Mouse (Mus musculus) CH12.LX (cell line): Measurements from ENCODE around the gene Nsun2.

Experiments used
- CTCF ChIP-seq, 2 experiments: IDR thresholded peaks in 1 of 2; conservative IDR thresholded peaks in 1 of 2; 2 replicates each; pipeline ENCODE4 v1.5.1; 2011 to 2012; ENCODE audit warnings: low read depth in 2 of 2, low read length in 2 of 2, improper control_type of control experiment in 1 of 2, inconsistent platforms in 1 of 2, mild to moderate bottlenecking in 1 of 2, moderate library complexity in 1 of 2
- GABPA ChIP-seq: IDR thresholded peaks from 2 replicates; pipeline ENCODE4 v1.6.1; 2012; ENCODE audit warnings: low read depth, low read length, improper control_type of control experiment, inconsistent platforms; ENCODE audit not compliant: insufficient replicate concordance
- MEF2A ChIP-seq: IDR thresholded peaks from 2 replicates; pipeline ENCODE4 v1.6.1; 2014; ENCODE audit warnings: low read depth, mild to moderate bottlenecking, inconsistent platforms, low read length, improper control_type of control experiment, borderline replicate concordance
- POLR2A ChIP-seq: IDR thresholded peaks from 2 replicates; pipeline ENCODE4 v1.6.1; 2011; ENCODE audit warnings: low read depth, mild to moderate bottlenecking, improper control_type of control experiment, low read length
- RCOR1 ChIP-seq: conservative IDR thresholded peaks from 2 replicates; pipeline ENCODE4 v1.6.1; 2012; ENCODE audit warnings: low read depth, mild to moderate bottlenecking, inconsistent platforms, low read length, improper control_type of control experiment
- SIN3A ChIP-seq: IDR thresholded peaks from 2 replicates; pipeline ENCODE4 v1.6.1; 2012; ENCODE audit warnings: low read length, improper control_type of control experiment, inconsistent platforms
- SMC3 ChIP-seq: IDR thresholded peaks from 2 replicates; pipeline ENCODE4 v1.6.1; 2011; ENCODE audit warnings: low read depth, low read length, improper control_type of control experiment
- USF1 ChIP-seq: IDR thresholded peaks from 2 replicates; pipeline ENCODE4 v1.6.1; 2014; ENCODE audit warnings: low read depth, mild to moderate bottlenecking, inconsistent platforms, low read length, improper control_type of control experiment
- ZC3H11A ChIP-seq: IDR thresholded peaks from 2 replicates; pipeline ENCODE4 v1.6.1; 2012; ENCODE audit warnings: low read depth, mild to moderate bottlenecking, inconsistent platforms, low read length, improper control_type of control experiment

- TF ChIP-seq POLR2A = no peak
- TF ChIP-seq USF1 = no peak
- TF ChIP-seq CTCF (conservative IDR thresholded peaks at IDR 0.05 in 1 of 2, IDR thresholded peaks at IDR 0.05 in 1 of 2; ENCODE audit: low read depth in 2 of 2, low read length in 2 of 2) = no peak
- TF ChIP-seq GABPA = no peak
- no peak for TF ChIP-seq ZC3H11A
- no peak for TF ChIP-seq SMC3
- no peak for TF ChIP-seq RCOR1
- no peak for TF ChIP-seq SIN3A
- no peak for TF ChIP-seq MEF2A
These were observed 2.5 kb downstream of the Nsun2 start for GRCm38 (mm10) chr13:69536021-69536420.
